20 mouse cellular contexts compared by ENCODE assay signal in the genomic region with DNA sequence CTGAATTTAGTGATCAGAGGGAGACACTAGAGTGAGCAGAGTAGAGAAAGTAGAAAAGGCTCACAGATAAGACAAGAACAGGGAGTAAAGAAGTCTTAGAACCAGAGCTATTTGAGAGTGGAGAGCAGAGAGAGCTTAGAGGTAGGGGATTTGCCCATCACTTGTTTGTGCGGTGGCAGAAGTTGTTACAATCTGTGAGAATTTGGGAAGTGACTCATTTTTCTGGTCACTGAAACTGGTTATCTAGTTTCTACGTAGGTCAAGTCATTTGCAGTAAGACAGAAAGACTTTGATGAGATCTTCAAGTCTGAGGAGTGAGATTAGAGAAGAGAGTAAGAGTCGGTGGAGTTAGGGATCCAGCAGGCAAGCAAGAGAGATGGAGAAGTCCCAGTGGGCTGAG.
"Had no signal": no experiment of that assay in that cellular context is flagged by ENCODE, and none has a peak within 500 bp of the region (broad histone marks: within the 10 kb centered on the region; RNA-seq: fewer than 3 reads in every experiment).

No protein-coding gene starts in this region.

- H3K36me3 ChIP-seq: midbrain, embryonic 10.5 days; midbrain, embryonic 12.5 days; neural tube, embryonic 13.5 days; neural tube, embryonic 15.5 days; stomach, embryonic 15.5 days had no signal

- H3K9ac ChIP-seq: lung, embryonic 14.5 days; midbrain, embryonic 12.5 days; neural tube, embryonic 13.5 days; neural tube, embryonic 15.5 days; stomach, embryonic 15.5 days had no signal

- H3K4me3 ChIP-seq: midbrain, embryonic 10.5 days; midbrain, embryonic 12.5 days; myocyte; neural tube, embryonic 13.5 days; neural tube, embryonic 15.5 days; stomach, embryonic 15.5 days had no signal

- H3K27ac ChIP-seq: midbrain, embryonic 10.5 days; midbrain, embryonic 12.5 days; neural tube, embryonic 13.5 days; neural tube, embryonic 15.5 days; stomach, embryonic 15.5 days had no signal

- H3K4me2 ChIP-seq: lung, embryonic 14.5 days; midbrain, embryonic 12.5 days; neural tube, embryonic 13.5 days; neural tube, embryonic 15.5 days; stomach, embryonic 15.5 days had no signal

- H3K9me3 ChIP-seq: midbrain, embryonic 10.5 days; midbrain, embryonic 12.5 days; neural tube, embryonic 13.5 days; neural tube, embryonic 15.5 days; stomach, embryonic 15.5 days had no signal

- H3K4me1 ChIP-seq: midbrain, embryonic 12.5 days; neural tube, embryonic 13.5 days; neural tube, embryonic 15.5 days; stomach, embryonic 15.5 days had no signal

- ATAC-seq: midbrain, embryonic 16.5 days had no signal

- H3K27me3 ChIP-seq: midbrain, embryonic 12.5 days; neural tube, embryonic 13.5 days; neural tube, embryonic 15.5 days; stomach, embryonic 15.5 days had no signal

- DNase-seq: lung, adult 18-20 months; lung, embryonic 14.5 days; lung, postnatal 10 days; lung, postnatal 4 days; midbrain, embryonic 14.5 days; retina, postnatal 1 day; right cerebral cortex, adult 18-20 months; right cerebral cortex, postnatal 25 days; right cerebral cortex, postnatal 4 days; spleen, adult 18-20 months; thymus, adult 18-20 months; thymus, postnatal 14 days; thymus, postnatal 36 days had no signal
